ENCODE assay signal across 13 mouse cellular contexts in genomic region chr16:49317061-49317460, GRCm38 (mm10).
DNase-seq lines count a peak whose midpoint lies in the region.
"Had no signal": no experiment of that assay in that cellular context is flagged by ENCODE, and none has a peak within 500 bp of the region (broad histone marks: within the 10 kb centered on the region; RNA-seq: fewer than 3 reads in every experiment).

No protein-coding gene starts in this region.

- peak; percentile 20 for DNase-seq in adrenal gland, postnatal 10 days
- no peak for DNase-seq in adrenal gland, postnatal 25 days
- DNase-seq in frontal cortex, postnatal 36 days (ENCODE audit: low spot score in 2 of 2), result peak; percentile 34 to 62
- no peak for DNase-seq in frontal cortex, postnatal 14 days (ENCODE audit: low spot score in 2 of 2)
- peak; percentile 23 for DNase-seq in fibroblast of lung, adult 2 months (ENCODE audit: low read depth)
- peak; percentile 27 for DNase-seq in skeletal muscle tissue, adult 2 months (ENCODE audit: low read depth, low spot score)
- DNase-seq in liver, result no peak
- no peak for DNase-seq in yolk sac, embryonic 10.5 days (ENCODE audit: low spot score)
- DNase-seq: cerebellum, adult 8-10 months; kidney, adult 9 months; kidney, postnatal 25 days; lung, postnatal 4 days; thymus, adult 2 months had no signal

Comparison
In these comparisons a context has a peak if more than half of its experiments do, and no peak if none do; other contexts are left out.
1. DNase-seq: peak in adrenal gland, postnatal 10 days (single experiment), frontal cortex, postnatal 36 days (2 of 2), fibroblast of lung, adult 2 months (single experiment) and skeletal muscle tissue, adult 2 months (single experiment); none in adrenal gland, postnatal 25 days (single experiment), frontal cortex, postnatal 14 days (0 of 2), liver (single experiment) and yolk sac, embryonic 10.5 days (single experiment).